Mouse (Mus musculus): Measurements from ENCODE around the gene Exog.

Exog gene

DNA sequence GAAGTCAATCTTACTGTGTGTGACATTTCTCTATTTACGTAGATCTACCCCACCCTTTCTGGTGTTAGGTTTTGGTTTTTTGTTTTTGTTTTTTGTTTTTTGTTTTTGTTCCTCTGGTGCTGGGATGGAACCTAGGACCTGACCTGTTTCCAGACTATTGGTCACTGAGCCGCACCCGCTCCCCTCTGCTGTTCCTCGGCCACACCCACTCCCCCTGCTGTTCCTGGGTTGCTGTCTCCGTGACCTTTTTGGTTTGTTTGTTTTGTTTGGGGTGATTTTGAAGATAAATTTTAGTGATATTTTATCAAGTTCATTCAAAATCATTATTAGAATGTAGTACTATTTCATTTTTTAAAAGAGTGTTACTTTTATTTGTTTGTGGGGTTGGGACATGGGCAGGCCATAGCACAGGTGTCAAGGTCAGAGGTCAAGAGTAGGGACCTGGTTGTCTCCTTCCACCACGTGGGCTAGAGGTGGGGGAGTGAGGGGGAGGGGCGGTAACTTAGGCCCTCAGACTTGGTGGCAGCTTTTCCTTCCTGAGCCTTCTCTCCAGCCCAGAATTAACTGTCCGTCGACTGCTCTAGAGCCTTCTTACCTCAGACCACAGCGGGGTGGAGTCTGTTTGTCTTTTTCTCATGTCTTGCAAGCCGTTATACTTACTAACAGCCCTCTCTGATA is 60.4 kb downstream of the Exog start:
- no peak for DNase-seq (ENCODE audit: low read depth, low spot score)

DNA sequence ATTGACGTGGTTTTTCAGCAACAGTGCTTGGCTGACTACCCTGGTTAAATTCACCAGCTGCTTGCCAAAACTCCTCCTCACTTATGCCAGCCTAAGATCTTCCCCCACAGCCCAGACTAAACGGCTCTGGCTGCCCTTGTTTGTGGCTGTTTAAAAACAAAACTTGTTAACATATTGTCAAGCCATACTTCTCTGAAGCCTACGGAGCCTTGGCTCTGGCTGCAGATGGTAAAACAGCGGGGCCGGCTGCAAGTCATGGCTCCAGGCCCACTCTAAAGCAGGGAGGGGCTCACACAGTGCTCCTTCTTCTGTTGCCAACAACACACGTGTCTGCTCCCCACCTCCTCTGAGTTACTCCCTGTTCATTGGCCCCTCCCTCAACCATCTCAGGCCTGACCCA is 66.2 kb downstream of the Exog start:
- peak; percentile 79 for DNase-seq (ENCODE audit: low read depth, low spot score)

DNA sequence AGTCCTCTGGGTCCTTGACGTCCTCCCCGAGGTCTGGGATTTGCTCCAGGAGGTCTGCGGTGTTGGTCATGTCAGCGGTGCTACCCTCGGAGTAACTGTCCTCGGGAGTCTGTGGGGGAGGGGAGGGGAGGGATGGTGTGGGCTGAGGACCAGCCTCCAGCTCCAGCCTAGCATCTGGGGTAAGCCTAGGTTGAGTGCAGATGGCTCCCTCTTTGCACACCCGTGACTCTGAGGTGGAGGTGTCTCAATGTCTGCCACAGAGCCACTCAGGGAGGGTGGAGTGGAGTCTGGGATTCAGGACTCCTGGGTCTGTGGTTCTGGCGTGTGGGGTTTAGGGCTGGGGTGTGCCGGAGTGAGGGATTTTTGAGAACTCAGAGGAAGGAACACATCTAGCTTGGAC is 68.2 kb downstream of the Exog start:
- DNase-seq (ENCODE audit: low read depth, low spot score): no peak

DNA sequence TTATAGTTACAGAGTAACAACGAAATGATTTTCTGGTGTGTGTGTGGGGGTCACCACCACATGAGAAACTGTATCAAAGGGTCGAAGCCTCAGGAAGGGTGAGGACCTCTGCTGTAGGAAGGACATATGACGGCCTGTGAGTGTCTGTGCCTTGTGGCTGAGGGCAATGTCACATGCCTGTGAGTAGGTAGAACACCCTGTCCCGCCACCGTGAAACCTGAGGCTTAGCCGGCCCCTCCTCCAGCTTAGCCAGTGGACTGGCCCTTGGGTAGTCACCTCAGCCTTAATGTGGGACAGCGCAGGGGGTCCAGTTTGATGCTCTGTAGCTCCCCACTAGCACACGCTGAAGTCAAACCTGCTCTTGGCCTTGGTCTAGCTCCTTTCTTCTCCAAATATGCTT is 69.1 kb downstream of the Exog start:
- no peak for DNase-seq (ENCODE audit: low read depth, low spot score)

DNA sequence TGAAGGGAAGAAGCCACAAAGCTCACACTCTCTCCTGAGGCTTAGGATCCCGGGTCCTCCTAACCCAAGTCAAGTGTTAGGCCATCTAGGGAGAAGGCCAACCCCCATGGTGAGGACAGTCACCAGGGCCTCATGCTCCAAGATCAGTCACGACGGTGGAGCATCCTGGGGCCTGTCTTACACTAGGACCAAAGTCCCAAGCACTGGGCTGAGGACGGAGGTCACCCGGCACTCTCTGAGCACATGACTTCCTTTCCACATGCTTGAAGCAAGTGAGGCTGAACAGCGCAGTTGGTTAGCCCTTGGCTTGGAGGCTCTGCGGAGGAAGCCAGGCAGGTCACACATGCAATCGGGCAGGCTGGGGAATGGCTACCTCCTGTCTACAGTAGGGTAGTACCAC is 70.2 kb downstream of the Exog start:
- DNase-seq (ENCODE audit: low read depth, low spot score): no peak
